Mouse (Mus musculus) hindbrain, embryonic 13.5 days (tissue): ENCODE measurements around the gene Lim2. TPM values are rescaled to one million over a fixed set of nuclear protein-coding genes. Genes with fewer than 3 reads are reported as not detected.

Source experiments
- ATAC-seq: fragments of 200-750 bp; cut with Nextera tagmentation; 2 replicates; pipeline ENCODE4 v1.8.0; 2017; ENCODE audit warnings: moderate TSS enrichment; ENCODE audit not compliant: low FRiP score
- H3K27ac ChIP-seq: fragments of 300-500 bp; sonication (generic); 2 replicates; pipeline ENCODE4 v1.5.1; 2015; ENCODE audit warnings: inconsistent platforms, mild to moderate bottlenecking, moderate library complexity
- H3K27me3 ChIP-seq: fragments of 300-500 bp; sonication (generic); 2 replicates; pipeline ENCODE4 v1.6.1; 2015; ENCODE audit warnings: mild to moderate bottlenecking, inconsistent platforms
- H3K36me3 ChIP-seq: fragments of 300-500 bp; sonication (generic); 2 replicates; pipeline ENCODE4 v1.6.1; 2015; ENCODE audit warnings: mild to moderate bottlenecking, inconsistent platforms
- H3K4me1 ChIP-seq: fragments of 300-500 bp; sonication (generic); replicated peaks from 2 replicates; pipeline ENCODE4 v1.6.1; 2015; ENCODE audit warnings: inconsistent platforms
- H3K4me2 ChIP-seq: fragments of 300-500 bp; sonication (generic); 2 replicates; pipeline ENCODE4 v1.6.1; 2015; ENCODE audit warnings: inconsistent platforms, mild to moderate bottlenecking, moderate library complexity
- H3K4me3 ChIP-seq: fragments of 300-500 bp; sonication (generic); 2 replicates; pipeline ENCODE4 v1.5.1; 2015; ENCODE audit warnings: mild to moderate bottlenecking, inconsistent platforms
- H3K9ac ChIP-seq: fragments of 300-500 bp; sonication (generic); 2 replicates; pipeline ENCODE4 v1.6.1; 2015; ENCODE audit warnings: mild to moderate bottlenecking, inconsistent platforms
- H3K9me3 ChIP-seq: fragments of 300-500 bp; sonication (generic); 2 replicates; pipeline ENCODE4 v1.6.1; 2016; ENCODE audit warnings: inconsistent platforms
- WGBS: fragments of 180-500 bp; shearing (Covaris S2); methylation state at CpG from one replicate; pipeline ENCODE4 v1.1.7; 2015; 5-methylcytosine and 5-hydroxymethylcytosine counted together
- polyA plus RNA-seq: library from polyadenylated mRNA; unstranded; fragments of >200 nt; fragmentation: Nextera tagmentation; extraction: Ambion mirVana; gene quantifications from 2 replicates; pipeline ENCODE4 v1.2.1, GENCODE M21; 2015

Gene Lim2
- polyA plus RNA-seq, 1 experiment from 2014 or later, result not detected

- Histone ChIP-seq H3K4me1 (peaks cover 5% of the 10 kb centered on the region), H3K36me3 (peaks cover 30% of the 10 kb centered on the region), H3K4me2 (no peak overlapping the region), H3K4me3 (no peak overlapping the region), H3K27me3 (no peaks in the 10 kb centered on the region), H3K27ac (no peak overlapping the region), H3K9me3 (no peaks in the 10 kb centered on the region), H3K9ac (no peak overlapping the region)
- WGBS, result 98% methylated on average over 2 of the region's 2 CpGs
- ATAC-seq, result no peak
These were observed 22.3 kb downstream of the Lim2 start for GRCm38 (mm10) chr7:43449811-43450210.

GRCm38 (mm10) chr7:43451726-43452125, 24.3 kb downstream of the Lim2 start:
- H3K27ac ChIP-seq, result no peak overlapping the region
- H3K4me1 ChIP-seq, result no peaks in the 10 kb centered on the region
- WGBS, result 94% methylated on average over 11 of the region's 11 CpGs
- no peak overlapping the region for H3K4me2 ChIP-seq
- no peak overlapping the region for H3K9ac ChIP-seq
- H3K4me3 ChIP-seq, result no peak overlapping the region
- H3K36me3 ChIP-seq, result peaks cover 50% of the 10 kb centered on the region
- no peaks in the 10 kb centered on the region for H3K27me3 ChIP-seq
- ATAC-seq, result no peak
- H3K9me3 ChIP-seq, result no peaks in the 10 kb centered on the region

- peaks cover 58% of the 10 kb centered on the region for H3K36me3 ChIP-seq
- WGBS, result 42% methylated on average over 4 of the region's 4 CpGs
- H3K27me3 ChIP-seq, result no peaks in the 10 kb centered on the region
- H3K4me1 ChIP-seq, result no peaks in the 10 kb centered on the region
- ATAC-seq, result no peak
- no peak overlapping the region for H3K27ac ChIP-seq
- H3K9ac ChIP-seq, result no peak overlapping the region
- H3K4me3 ChIP-seq, result no peak overlapping the region
- H3K4me2 ChIP-seq, result no peak overlapping the region
- no peaks in the 10 kb centered on the region for H3K9me3 ChIP-seq
These were observed 25.1 kb downstream of the Lim2 start for GRCm38 (mm10) chr7:43452609-43453008.

GRCm38 (mm10) chr7:43453599-43454355, 26.3 kb downstream of the Lim2 start:
- no peak for ATAC-seq
- Histone ChIP-seq H3K9ac (no peak overlapping the region), H3K27ac (no peak overlapping the region), H3K4me2 (no peak overlapping the region), H3K4me3 (no peak overlapping the region), H3K36me3 (peaks cover 66% of the 10 kb centered on the region), H3K4me1 (no peaks in the 10 kb centered on the region), H3K9me3 (no peaks in the 10 kb centered on the region), H3K27me3 (no peaks in the 10 kb centered on the region)
- 93% methylated on average over 14 of the region's 14 CpGs for WGBS

GRCm38 (mm10) chr7:43454371-43454770, 26.9 kb downstream of the Lim2 start:
- Histone ChIP-seq H3K36me3 (peaks cover 66% of the 10 kb centered on the region), H3K27ac (no peak overlapping the region), H3K4me3 (no peak overlapping the region), H3K27me3 (no peaks in the 10 kb centered on the region), H3K4me2 (no peak overlapping the region), H3K9ac (no peak overlapping the region), H3K9me3 (no peaks in the 10 kb centered on the region), H3K4me1 (no peaks in the 10 kb centered on the region)
- WGBS, result 97% methylated on average over 6 of the region's 6 CpGs
- no peak for ATAC-seq

- no peak within 1 kb of the TSS for H3K4me2 ChIP-seq
- 63% methylated on average over 4 of the region's 4 CpGs for WGBS
- no peak for ATAC-seq
- no peak within 1 kb of the TSS for H3K4me3 ChIP-seq
- H3K9me3 ChIP-seq, result no peaks in the 10 kb centered on the region
- H3K4me1 ChIP-seq, result peaks cover 18% of the 10 kb centered on the region
- H3K36me3 ChIP-seq, result peaks cover 5% of the 10 kb centered on the region; the same call in 1 of the 2 replicates
- no peak within 1 kb of the TSS for H3K9ac ChIP-seq
- H3K27ac ChIP-seq, result no peak within 1 kb of the TSS
- H3K27me3 ChIP-seq, result peaks cover 38% of the 10 kb centered on the region
These were observed 35.4 kb downstream of the Lim2 start, which contains the start of gene Vsig10l for GRCm38 (mm10) chr7:43462851-43463250. Gene Vsig10l, plus strand, starts transcription at chr7:43463151.

GRCm38 (mm10) chr7:43463976-43464375, 36.5 kb downstream of the Lim2 start:
- peaks cover 41% of the 10 kb centered on the region for H3K27me3 ChIP-seq
- H3K36me3 ChIP-seq, result no peaks in the 10 kb centered on the region
- no peak overlapping the region for H3K4me2 ChIP-seq
- no peak overlapping the region for H3K9ac ChIP-seq
- no peak overlapping the region for H3K4me3 ChIP-seq
- WGBS, result 88% methylated on average over 7 of the region's 7 CpGs
- no peak for ATAC-seq
- H3K4me1 ChIP-seq, result peaks cover 18% of the 10 kb centered on the region
- no peaks in the 10 kb centered on the region for H3K9me3 ChIP-seq
- no peak overlapping the region for H3K27ac ChIP-seq

- WGBS, result 10% methylated on average over 35 of the region's 35 CpGs
- Histone ChIP-seq H3K9me3 (no peaks in the 10 kb centered on the region), H3K36me3 (no peaks in the 10 kb centered on the region), H3K4me1 (peaks cover 18% of the 10 kb centered on the region), H3K27ac (peak overlapping the region; percentile 52; the same call in 1 of the 2 replicates), H3K27me3 (peaks cover 41% of the 10 kb centered on the region), H3K9ac (peak overlapping the region; percentile 74), H3K4me2 (peak overlapping the region; percentile 77), H3K4me3 (peak overlapping the region; percentile 47)
- ATAC-seq, result peak; percentile 18
These were observed 37.4 kb downstream of the Lim2 start for GRCm38 (mm10) chr7:43464864-43465343.

GRCm38 (mm10) chr7:43465344-43466098, 38.1 kb downstream of the Lim2 start:
- no peaks in the 10 kb centered on the region for H3K36me3 ChIP-seq
- peak overlapping the region; percentile 74 for H3K9ac ChIP-seq
- H3K27me3 ChIP-seq, result peaks cover 41% of the 10 kb centered on the region
- peaks cover 18% of the 10 kb centered on the region for H3K4me1 ChIP-seq
- peak overlapping the region; percentile 47 for H3K4me3 ChIP-seq
- under 1% methylated on average over 33 of the region's 33 CpGs for whole genome bisulfite sequencing
- ATAC-seq, result peak; percentile 85
- peak overlapping the region; percentile 77 for H3K4me2 ChIP-seq
- peak overlapping the region; percentile 52 for H3K27ac ChIP-seq
- H3K9me3 ChIP-seq, result no peaks in the 10 kb centered on the region

- Histone ChIP-seq H3K27ac (peak overlapping the region; percentile 45; the same call in 1 of the 2 replicates), H3K4me3 (peak overlapping the region; percentile 47), H3K9me3 (no peaks in the 10 kb centered on the region), H3K36me3 (no peaks in the 10 kb centered on the region), H3K27me3 (peaks cover 41% of the 10 kb centered on the region), H3K9ac (peak overlapping the region; percentile 74), H3K4me1 (peaks cover 18% of the 10 kb centered on the region), H3K4me2 (peak overlapping the region; percentile 77)
- 2% methylated on average over 33 of the region's 33 CpGs for WGBS
- peak; percentile 66 for ATAC-seq
These were observed 38.7 kb downstream of the Lim2 start for GRCm38 (mm10) chr7:43466099-43466694.

- H3K4me3 ChIP-seq, result no peak overlapping the region
- no peak for ATAC-seq
- no peak overlapping the region for H3K9ac ChIP-seq
- no peak overlapping the region for H3K27ac ChIP-seq
- peaks cover 27% of the 10 kb centered on the region for H3K27me3 ChIP-seq
- H3K36me3 ChIP-seq, result peaks cover 22% of the 10 kb centered on the region
- peaks cover 9% of the 10 kb centered on the region for H3K4me1 ChIP-seq
- no peaks in the 10 kb centered on the region for H3K9me3 ChIP-seq
- H3K4me2 ChIP-seq, result no peak overlapping the region
- 45% methylated on average over 8 of the region's 8 CpGs for WGBS
These were observed 42.9 kb downstream of the Lim2 start for GRCm38 (mm10) chr7:43470373-43470772.

- Histone ChIP-seq H3K36me3 (peaks cover 43% of the 10 kb centered on the region), H3K9ac (no peak overlapping the region), H3K4me2 (no peak overlapping the region), H3K4me1 (peaks cover 17% of the 10 kb centered on the region), H3K9me3 (no peaks in the 10 kb centered on the region), H3K27ac (no peak overlapping the region), H3K27me3 (peaks cover 54% of the 10 kb centered on the region), H3K4me3 (no peak overlapping the region)
- WGBS, result 15% methylated on average over 23 of the region's 23 CpGs
- ATAC-seq, result no peak
These were observed 48.2 kb downstream of the Lim2 start for GRCm38 (mm10) chr7:43475706-43476105.
